ENCODE assay signal across 21 mouse cellular contexts in the genomic region with DNA sequence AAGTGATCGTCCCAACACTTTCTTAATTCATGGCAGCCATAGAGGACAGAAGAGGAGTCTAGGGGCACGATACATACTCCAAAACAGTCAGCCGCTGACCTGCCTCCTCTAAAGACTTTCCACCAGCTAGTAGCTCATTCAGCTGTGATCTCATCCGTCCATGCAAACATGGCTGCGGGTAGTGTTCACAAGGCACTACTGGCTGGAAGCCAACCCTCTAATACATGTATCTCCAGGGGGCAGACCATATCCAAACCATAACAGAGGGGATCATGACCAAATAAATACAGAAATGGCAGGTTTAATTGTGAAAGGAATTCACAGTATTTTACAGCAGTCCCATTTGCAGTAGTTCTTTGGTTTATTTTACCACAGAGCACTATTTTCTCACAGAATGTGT.
DNase-seq lines count a peak whose midpoint lies in the region; ATAC-seq lines count a peak whose summit lies in the region.
"Had no signal": no experiment of that assay in that cellular context is flagged by ENCODE, and none has a peak within 500 bp of the region (broad histone marks: within the 10 kb centered on the region; RNA-seq: fewer than 3 reads in every experiment).

No protein-coding gene starts in this region.

- peak; percentile 23 to 26 for DNase-seq in cerebellum, postnatal 14 days
- DNase-seq in cerebellum, adult 8-10 months: no peak
- peak; percentile 32 for DNase-seq in left cerebral cortex, postnatal 4 days
- no peak for DNase-seq in left cerebral cortex, adult 8-10 months (ENCODE audit: low spot score in 2 of 2)
- DNase-seq in adrenal gland, postnatal 25 days: no peak
- DNase-seq: gastrocnemius, postnatal 36 days; heart, postnatal 36 days; lung, adult 2 months; right cerebral cortex, adult 18-20 months; thymus, postnatal 14 days had no signal

- no peaks in the 10 kb centered on the region for H3K27me3 ChIP-seq in neural tube, embryonic 12.5 days (replicated peaks)
- H3K27me3 ChIP-seq in neural tube, embryonic 15.5 days (replicated peaks): no peaks in the 10 kb centered on the region
- H3K27me3 ChIP-seq: CH12.LX; heart, embryonic 12.5 days had no signal

- H3K4me3 ChIP-seq in neural tube, embryonic 12.5 days: no peak overlapping the region
- H3K4me3 ChIP-seq in neural tube, embryonic 15.5 days (replicated peaks): no peak overlapping the region
- H3K4me3 ChIP-seq: heart, embryonic 12.5 days; layer of hippocampus, adult 2 months; left cerebral cortex, adult 2 months had no signal

- H3K4me1 ChIP-seq in neural tube, embryonic 12.5 days: no peaks in the 10 kb centered on the region
- H3K4me1 ChIP-seq in neural tube, embryonic 15.5 days: no peaks in the 10 kb centered on the region
- H3K4me1 ChIP-seq: heart, embryonic 12.5 days had no signal

- H3K9ac ChIP-seq in neural tube, embryonic 12.5 days: no peak overlapping the region
- no peak overlapping the region for H3K9ac ChIP-seq in neural tube, embryonic 15.5 days (replicated peaks)
- H3K9ac ChIP-seq: heart, embryonic 12.5 days had no signal

- H3K36me3 ChIP-seq in neural tube, embryonic 12.5 days: no peaks in the 10 kb centered on the region; the same call in 1 of the 2 replicates
- H3K36me3 ChIP-seq in neural tube, embryonic 15.5 days: peaks cover 11% of the 10 kb centered on the region
- H3K36me3 ChIP-seq: heart, embryonic 12.5 days had no signal

- H3K27ac ChIP-seq in neural tube, embryonic 12.5 days: no peak overlapping the region
- no peak overlapping the region for H3K27ac ChIP-seq in neural tube, embryonic 15.5 days (replicated peaks)
- H3K27ac ChIP-seq: kidney, postnatal 0 days; layer of hippocampus, adult 2 months; left cerebral cortex, adult 2 months had no signal

- peak; percentile 37; the same call in 1 of the 2 replicates for ATAC-seq in neural tube, embryonic 12.5 days (ENCODE audit: low FRiP score, low read depth)
- ATAC-seq in neural tube, embryonic 15.5 days (ENCODE audit: low FRiP score): no peak
- ATAC-seq in megakaryocyte progenitor cell, adult 5-6 weeks (replicated peaks; ENCODE audit: poor library complexity): no peak
- ATAC-seq: activated CD4-positive, CD25-positive, alpha-beta regulatory T cell, adult 4 months; intestine, embryonic 16.5 days; midbrain, embryonic 16.5 days had no signal

- 62% methylated on average over 5 of the region's 5 CpGs for whole genome bisulfite sequencing in neural tube, embryonic 12.5 days
- 54% methylated on average over 5 of the region's 5 CpGs for WGBS in neural tube, embryonic 15.5 days

- intact Hi-C loops in left cerebral cortex, postnatal 4 days (cut with DNase I): no loop called here

- no peaks in the 10 kb centered on the region for H3K9me3 ChIP-seq in neural tube, embryonic 12.5 days
- H3K9me3 ChIP-seq in neural tube, embryonic 15.5 days (replicated peaks): no peaks in the 10 kb centered on the region
- H3K9me3 ChIP-seq: heart, embryonic 12.5 days had no signal

- H3K4me2 ChIP-seq in neural tube, embryonic 12.5 days (replicated peaks): no peak overlapping the region
- H3K4me2 ChIP-seq in neural tube, embryonic 15.5 days: no peak overlapping the region
- H3K4me2 ChIP-seq: heart, embryonic 12.5 days had no signal

Comparison
In these comparisons a context has a peak if more than half of its experiments do, and no peak if none do; other contexts are left out.
1. DNase-seq: peak in cerebellum, postnatal 14 days (2 of 2) and left cerebral cortex, postnatal 4 days (single experiment); none in cerebellum, adult 8-10 months (single experiment), left cerebral cortex, adult 8-10 months (0 of 2) and adrenal gland, postnatal 25 days (single experiment).